Mouse (Mus musculus): ENCODE measurements around the gene Foxa2. TPM values are rescaled to one million over a fixed set of nuclear protein-coding genes. Genes with fewer than 3 reads are reported as not detected.

Gene Foxa2
- polyA plus RNA-seq (2012; rRNA removed): 0.05 TPM in 1 of 2 replicates, not detected in the other

DNA sequence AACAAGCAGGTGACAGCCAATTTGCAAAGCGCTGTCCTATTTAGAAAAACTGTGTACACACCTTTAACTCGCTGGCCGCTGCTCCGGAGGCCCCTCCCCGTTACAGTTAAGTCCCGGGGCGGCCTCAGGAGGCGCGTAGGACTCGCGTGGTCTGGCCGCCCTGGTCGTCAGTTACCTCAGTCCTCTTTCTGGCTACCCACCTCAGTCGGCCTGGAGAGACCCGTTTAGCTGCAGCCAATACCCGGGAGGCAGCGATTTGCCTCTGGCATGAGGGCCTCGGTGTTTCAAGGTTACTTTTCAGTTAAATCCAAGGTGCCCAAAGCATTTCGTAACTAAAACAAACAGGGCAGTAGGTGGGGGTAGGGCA, at the start of gene Foxa2:
Foxa2 (minus strand) TSS at position 171 of the 367 bp plus-strand sequence.
- no peak for DNase-seq (ENCODE audit: low read depth)

DNA sequence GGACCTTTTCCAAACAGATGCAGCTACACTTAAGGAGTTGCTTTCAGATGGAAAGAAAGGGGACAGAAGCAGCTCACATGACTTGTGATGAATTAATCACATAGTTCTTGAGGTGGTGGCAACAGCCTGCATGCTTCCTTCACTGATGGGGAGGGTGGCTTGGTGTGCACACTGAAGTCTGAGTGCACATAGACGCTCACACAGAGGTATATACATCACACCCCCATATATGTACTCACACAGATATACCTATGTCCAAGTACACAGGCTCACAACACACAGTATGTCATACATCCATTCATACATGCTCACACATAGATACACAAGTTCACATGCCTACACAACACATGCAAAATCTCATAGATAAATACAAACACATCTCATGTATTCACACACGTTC, 45.3 kb upstream of the Foxa2 start:
- no peak for DNase-seq (ENCODE audit: low read depth)

DNA sequence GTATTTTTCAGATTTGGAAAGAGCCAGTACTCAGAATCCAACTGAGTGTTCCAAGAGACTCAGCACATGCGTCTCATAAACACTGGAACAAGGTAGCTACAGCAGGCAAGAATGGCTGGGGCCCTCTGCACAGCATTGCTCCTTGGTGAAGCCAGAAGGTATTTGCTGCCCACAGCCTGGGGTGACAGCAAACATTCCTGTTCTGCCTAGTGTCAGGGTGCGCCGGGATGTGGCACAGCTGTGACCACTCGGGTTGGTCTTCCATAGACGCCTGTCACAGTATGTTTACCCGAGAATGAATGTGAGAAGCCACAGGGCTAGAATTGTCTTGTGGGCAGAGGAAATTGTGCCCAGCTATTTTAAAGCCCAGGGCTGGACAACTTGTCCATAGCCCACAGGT, 44.9 kb upstream of the Foxa2 start:
- no peak for DNase-seq (ENCODE audit: low read depth)

DNA sequence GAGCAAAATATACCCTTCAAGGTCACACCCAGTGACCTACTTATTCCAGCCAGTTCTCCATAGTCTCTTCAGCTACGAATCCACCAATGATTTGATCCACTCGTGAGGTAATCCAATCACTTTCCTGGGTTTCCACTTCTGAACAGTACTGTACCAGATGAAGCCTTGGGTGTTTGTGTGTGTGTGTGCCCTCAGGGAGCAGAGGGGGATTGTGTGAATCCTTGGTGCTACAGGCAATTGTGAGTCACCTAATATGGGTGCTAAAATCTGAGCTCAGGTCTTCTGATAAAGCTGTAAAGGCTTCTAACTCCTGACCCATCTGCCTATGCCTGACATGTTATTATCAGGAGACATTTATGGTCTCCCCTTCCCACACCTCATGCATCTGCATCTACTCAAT, 43.3 kb upstream of the Foxa2 start:
- DNase-seq (ENCODE audit: low read depth): no peak

DNA sequence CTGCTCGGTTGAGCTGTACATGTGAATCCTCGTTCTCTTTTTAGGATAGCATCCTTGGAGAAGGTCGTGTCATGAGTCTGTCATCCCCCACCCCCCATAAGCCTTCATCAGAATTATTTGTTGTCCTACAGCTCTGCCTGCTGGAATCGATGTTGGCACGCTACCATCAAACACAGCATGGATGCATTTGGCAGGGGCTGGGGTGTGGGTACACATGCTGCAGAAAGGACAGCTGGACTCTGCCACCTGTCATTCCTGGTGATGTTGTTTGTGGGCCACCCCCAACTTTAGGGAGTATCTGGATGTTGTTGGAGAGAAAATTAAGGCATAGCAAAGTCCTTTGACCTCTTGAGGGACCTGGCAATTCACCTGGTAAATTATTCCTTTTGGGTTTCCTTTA, 38.8 kb upstream of the Foxa2 start:
- no peak for DNase-seq (ENCODE audit: low read depth)

DNA sequence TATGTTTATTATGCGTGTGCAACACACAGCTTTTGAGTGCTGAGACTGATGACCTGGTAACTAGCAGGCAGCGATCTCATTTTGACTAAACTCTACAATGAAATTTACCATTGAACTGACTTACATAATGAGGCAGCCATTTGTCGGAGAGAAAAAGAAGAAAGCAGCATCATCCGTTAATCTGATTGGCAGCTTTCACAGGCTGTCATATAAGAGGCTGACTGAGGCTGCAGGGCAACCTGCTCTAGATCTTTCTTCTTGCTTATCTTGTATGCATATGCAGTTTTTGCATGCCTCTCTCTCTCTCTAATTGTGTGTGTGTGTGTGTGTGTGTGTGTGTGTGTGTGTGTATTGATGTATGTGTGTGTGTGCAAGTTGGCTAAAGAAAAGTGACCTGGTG, 38.4 kb upstream of the Foxa2 start:
- DNase-seq (ENCODE audit: low read depth): no peak

DNA sequence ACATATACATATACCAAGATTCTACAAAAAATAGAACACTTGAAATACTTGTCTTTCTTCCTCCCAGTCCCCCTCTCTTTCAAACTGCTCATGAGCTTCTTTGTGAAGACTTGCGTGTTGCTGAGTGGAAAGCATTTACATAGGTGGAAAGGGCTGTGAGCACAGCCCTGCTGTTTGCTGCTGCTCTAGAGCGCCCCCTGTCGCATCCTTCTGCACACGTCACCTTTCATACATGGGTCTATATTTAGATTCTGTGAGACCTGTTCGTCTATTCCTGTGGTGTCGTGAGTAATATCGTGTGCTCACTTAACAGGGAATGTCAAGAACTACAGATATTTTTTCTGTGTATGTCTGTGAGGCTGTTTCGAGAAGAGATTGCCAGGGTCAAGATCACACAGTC, 35.5 kb upstream of the Foxa2 start:
- DNase-seq (ENCODE audit: low read depth): no peak

DNA sequence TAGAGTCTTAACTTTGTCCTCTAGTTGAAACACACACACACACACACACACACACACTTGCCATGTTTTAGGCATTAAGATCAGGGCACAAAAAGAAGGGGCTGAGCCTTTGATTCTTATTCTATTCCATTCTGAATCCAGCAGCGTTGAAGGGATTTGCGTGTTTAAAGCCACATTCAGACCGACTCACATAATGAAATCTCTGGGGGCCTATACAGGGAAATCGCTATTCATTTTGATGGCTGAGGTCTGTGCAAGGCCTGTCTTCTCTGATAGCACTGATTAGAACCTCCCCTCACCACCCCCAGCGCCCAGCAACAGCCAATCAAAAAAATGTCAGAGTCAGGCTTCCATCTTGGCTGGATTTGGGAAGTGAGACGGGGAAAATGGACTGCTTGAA, 13.9 kb upstream of the Foxa2 start:
- no peak for DNase-seq (ENCODE audit: low read depth)

DNA sequence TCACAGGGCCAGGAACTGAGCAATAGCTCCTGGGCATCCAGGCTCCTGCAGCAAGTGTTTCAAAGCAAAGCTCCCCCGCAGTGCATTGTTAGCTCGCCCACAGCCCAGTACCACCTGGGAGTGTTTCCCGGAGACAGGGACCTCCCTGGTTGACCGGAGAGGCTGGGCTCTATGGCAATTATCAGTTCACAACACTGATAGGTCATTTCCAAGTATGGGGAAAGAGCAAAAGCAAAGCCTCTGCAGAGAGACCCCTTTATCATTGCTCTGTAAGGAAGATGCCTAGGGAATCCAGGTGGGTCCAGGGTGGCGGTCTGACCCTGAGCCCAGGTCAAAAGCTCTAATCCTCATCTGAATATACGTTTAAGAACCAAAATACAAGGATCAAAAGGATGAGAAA, 6.6 kb upstream of the Foxa2 start:
- DNase-seq (ENCODE audit: low read depth): no peak

DNA sequence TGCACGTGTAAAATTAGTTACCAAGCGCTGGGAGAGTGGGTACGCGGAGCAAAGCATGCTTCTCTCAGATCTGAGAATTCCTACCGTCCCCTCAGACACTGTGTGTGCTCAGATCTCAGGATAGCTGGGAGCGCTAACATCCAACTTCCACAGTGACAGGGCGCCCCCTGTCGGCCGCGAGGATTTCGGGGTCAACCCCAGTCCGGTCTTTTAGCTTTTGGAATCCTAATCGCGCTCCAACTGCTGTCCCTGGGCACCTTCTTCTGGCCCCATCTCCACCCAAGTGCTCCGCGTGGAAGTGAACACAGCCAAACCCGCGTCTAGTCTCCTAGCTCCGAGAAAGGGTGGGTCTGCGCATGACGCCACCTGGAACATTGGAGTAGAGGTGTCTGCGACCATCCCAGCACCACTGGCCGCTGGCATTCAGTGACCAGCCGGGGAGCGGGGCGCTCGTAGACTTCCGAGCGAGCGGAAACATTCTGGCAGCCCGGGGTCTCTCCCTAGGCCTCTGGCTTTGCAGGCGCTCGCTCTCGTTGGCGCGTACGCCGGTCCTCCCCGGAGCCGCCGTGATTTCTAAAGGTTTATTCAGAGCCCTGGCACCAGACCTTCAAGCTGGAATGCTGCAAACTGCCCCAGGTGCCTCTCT, 1.8 kb upstream of the Foxa2 start:
- DNase-seq (ENCODE audit: low read depth): no peak

DNA sequence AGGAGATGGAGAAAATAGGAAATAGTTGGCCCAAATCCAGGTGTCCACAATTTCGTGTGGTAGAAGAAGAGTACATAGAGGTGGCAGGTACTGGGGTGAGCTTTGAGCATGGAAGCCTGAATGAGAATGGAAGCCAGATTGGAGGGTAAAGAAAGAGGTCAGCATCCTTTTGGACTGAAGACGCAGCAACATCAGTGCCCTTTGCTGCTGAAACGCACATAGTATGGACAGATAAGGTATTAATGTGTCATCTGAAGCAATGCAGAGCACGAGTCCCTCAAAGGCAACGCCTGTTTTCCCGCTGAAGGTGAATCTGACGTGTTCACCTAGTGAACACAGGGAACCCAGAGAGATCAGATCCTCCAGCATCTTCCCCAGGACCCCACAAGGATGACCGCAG, 842 bp upstream of the Foxa2 start:
- DNase-seq (ENCODE audit: low read depth): no peak

DNA sequence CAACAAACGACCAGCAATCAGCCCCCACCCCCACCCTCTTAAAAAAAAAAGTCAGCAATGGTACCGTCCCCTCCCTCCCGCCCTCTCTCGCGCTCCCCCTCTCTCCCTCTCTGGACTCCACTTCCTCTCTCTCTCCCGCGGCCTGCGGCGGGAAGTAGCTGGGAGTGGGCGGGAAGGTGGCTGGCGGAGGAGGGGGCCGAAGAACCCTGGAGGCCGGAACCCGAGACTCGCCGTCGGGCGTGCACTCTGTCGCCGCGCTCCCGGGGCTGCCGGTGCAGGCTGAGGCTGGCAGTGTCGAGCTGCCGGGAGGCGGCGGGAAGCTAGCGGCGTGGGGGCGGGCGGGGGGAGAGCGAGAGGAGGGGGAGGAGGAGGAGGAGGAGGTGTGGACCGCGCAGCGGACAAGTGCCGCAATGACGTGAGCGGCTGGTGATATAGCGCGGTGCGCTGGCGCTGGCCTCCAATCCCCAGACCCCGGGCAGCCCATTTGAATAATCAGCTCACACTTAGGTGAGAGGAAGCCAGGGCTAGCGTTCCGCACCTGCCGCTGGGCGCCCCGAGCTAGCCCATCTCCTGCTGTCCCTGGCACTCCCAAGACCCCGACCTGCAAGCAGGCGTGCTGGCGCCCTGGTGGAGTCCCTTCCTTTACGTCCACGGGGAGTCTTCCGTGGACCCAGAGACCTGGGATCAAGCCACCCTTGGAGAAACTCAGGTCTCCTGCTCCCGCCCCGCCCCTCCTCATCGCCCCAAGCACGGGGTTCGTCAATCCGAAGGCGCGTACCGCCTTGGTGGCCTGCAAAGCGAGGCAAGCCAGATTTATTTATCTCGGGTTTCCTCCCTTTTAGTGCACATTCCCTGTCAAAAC, 601 bp downstream of the Foxa2 start:
- no peak for DNase-seq (ENCODE audit: low read depth)

DNA sequence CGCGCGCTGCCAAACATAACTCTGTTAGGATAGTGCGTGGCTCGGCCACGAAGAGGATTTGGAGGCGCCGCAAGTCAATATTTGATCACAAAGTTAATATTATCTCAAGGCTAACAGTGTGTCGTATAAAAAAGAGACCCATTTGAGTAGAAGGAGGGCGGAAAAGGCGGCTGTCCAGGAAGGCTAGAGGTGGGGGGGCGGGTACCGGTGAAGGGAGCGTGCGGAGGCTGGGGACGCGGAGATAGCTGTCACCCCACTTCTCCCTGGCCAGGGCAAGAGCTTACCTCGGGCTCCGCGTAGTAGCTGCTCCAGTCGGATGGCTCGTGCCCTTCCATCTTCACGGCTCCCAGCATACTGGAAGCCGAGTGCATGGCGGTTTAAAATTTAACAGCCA, 1.2 kb downstream of the Foxa2 start:
- no peak for DNase-seq (ENCODE audit: low read depth)

DNA sequence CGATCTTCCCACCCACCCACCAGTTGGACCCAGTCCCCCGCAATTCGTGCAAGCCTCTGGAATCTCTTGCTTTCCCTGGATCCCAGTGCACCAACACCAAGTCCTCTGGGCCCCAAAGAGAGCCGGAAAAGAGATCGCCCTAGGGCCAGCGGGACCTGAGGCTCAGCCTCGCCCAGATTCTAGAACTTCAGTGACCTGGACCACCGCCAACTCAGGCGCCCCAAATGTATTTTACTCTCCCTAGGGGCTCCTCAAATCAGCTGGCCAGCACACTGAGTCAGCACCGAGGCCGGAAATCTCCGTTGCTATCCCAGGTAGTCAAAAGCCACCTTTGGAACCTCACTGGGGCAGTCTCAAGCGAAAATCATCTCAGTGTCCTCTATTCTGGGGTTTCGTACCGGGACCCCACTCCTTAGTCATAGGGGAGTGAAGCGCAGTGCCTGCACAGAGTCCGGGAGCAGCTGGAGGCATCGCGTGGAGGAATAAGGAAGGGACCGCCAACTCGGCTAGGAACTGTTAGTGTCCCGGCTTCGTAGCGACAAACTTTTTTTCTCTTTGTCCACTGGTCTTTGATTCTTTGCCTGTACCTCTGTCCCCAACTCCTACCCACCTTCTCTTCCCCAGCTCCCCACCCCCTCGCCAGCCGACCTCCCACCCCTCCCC, 1.8 kb downstream of the Foxa2 start:
- no peak for DNase-seq (ENCODE audit: low read depth)

DNA sequence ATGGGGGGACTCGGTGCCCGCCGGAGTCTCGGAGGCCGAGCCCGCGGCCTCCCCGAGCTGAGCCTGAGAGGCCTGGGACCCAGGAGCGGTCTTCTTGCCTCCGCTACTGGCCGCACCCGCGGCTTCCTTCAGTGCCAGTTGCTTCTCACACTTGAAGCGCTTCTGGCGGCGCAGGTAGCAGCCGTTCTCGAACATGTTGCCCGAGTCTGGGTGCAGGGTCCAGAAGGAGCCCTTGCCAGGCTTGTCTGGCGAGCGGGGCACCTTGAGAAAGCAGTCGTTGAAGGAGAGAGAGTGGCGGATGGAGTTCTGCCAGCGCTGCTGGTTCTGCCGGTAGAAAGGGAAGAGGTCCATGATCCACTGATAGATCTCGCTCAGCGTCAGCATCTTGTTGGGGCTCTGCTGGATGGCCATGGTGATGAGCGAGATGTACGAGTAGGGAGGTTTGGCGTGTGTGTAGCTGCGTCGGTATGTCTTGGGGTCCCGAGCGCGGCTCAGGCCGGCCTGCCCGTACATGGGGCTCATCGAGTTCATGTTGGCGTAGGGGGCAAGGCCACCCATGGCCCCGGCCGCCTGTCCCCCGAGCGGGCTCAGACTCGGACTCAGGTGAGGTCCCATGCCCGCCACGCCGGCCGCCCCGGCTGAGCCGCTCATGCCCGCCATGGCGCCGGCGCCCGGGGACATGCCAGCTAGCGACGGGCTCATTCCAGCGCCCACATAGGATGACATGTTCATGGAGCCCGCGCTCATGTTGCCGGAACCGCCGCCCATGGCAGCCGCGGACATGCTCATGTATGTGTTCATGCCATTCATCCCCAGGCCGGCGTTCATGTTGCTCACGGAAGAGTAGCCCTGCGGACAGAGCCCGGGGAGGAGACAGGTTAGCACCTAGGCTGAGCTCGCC, 2.5 kb downstream of the Foxa2 start:
- no peak for DNase-seq (ENCODE audit: low read depth)

DNA sequence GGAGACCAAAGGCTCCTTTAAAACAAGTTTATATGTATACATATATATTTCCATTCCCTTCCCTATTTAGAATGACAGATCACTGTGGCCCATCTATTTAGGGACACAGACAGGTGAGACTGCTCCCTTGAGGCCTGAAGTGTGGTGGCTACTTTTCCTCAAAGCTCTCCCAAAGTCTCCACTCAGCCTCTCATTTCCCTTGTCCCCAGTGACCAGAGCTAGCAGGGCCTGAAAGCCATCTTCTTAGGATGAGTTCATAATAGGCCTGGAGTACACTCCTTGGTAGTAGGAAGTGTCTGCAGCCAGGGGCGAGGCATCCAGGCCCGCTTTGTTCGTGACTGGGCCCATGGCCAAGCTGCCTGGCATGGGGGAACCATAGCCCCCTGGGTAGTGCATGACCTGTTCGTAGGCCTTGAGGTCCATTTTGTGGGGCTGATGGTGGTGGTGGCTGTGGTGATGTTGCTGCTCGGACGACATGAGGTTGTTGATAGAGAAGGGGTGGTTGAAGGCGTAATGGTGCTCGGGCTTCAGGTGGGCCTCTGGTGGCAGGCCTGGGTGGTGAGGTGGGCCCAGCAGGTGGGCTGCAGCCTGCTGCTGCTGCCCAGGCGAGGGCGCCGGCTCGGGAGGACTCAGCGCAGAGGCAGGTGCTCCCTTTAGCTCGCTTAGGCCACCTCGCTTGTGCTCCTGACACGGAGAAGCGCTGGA, 3.3 kb downstream of the Foxa2 start:
- DNase-seq (ENCODE audit: low read depth): no peak

DNA sequence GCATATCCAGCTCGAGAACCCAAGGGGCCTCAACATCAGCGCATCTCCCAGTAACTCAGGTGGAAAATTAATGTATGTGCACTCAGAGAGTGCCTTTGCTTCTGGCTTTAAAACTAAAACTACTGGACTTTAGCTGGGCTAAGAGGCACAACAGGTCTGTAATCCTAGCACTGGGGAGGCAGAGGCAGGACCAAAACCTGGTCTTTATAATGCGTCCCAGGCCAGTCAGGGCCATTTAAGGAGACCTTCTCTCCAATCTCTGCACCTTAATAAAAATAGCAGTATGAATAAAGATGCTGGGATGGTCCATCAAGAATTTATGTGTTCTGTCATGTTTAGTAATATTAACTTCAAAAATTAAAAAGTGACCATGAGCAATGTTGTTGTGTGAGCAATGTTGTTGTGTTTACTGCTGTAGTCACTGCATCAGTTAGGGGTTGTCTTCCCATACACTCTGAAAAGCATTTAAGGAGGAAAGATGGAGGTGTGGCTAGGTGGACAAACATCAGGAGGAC, 4.6 kb downstream of the Foxa2 start:
- DNase-seq (ENCODE audit: low read depth): no peak

DNA sequence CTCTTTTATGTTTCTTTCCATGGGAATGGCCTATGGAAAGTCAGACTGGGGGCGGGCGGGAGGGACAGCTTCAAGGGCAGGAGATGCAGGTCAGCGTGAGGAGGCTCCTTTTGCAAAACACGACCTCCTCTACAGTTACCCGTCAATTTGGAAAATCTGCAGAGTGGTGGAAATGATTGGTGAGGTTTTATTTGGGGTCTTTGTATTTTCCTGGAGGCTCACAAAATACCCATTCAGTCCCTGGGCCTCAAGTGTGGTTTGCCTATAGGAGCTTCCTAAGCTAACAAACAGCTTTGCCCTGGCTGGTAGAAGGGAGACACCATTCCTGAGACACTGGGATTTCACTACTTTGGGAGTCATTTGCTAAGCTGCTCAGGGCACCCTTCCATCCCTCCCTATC, 5.4 kb downstream of the Foxa2 start:
- no peak for DNase-seq (ENCODE audit: low read depth)

DNA sequence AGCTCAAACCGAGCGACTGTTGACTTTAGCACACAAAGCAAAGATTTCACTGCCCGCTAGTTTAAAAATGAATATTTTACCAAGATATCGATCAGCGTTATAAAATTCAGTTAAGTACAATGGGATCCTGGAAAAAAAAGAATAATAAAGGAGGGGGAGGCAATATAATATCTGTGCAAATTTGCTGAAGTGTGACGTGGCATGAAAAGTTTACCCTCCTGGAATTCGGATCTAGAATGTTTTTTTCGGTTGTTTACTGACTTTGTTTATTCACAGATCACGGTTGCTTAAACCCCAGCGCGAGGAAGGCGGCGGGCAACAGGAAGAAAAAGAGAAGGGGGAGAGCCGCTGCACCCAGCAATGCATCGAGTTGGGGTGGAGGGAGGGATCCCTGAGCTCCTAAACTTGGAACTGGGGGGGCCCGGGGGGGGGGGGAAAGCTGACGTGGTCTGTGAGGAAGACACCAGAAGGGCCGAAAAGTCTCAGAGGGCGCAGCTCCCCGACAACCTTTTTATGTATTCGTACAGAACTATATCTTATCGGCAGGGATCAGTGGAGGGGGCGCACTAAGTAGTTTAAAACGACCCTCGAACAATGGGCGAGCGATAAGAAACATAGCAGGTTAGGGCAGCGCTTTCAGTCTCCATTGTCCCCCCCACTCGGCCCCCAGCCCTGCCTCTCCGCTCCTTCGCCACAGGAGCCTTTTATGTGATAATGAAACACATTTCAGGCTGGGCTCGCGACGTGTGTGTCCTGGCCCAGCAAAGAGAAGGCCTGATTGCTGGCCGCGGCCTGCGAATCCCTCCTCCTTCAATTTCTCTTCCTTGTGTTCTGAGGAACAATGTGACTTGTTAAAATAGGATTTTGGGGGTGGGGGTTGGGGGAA, 6.3 kb downstream of the Foxa2 start:
- no peak for DNase-seq (ENCODE audit: low read depth)
